8 mouse cellular contexts compared by ENCODE assay signal in genomic region chr15:6707551-6707935, GRCm38 (mm10). TPM values are rescaled to one million over a fixed set of nuclear protein-coding genes. Genes with fewer than 3 reads are reported as not detected.
DNase-seq lines count a peak whose midpoint lies in the region; ATAC-seq lines count a peak whose summit lies in the region.

No protein-coding gene starts in this region.

- H3K4me3 ChIP-seq in embryonic facial prominence, embryonic 11.5 days (ENCODE audit: low read depth, low read length), result peak overlapping the region; percentile 94
- peak overlapping the region; percentile 90 for H3K4me3 ChIP-seq in limb, embryonic 15.5 days
- peak overlapping the region; percentile 96 for H3K4me3 ChIP-seq in midbrain, embryonic 16.5 days (ENCODE audit: low read depth, low read length)

- H3K36me3 ChIP-seq in embryonic facial prominence, embryonic 11.5 days (replicated peaks; ENCODE audit: control insufficient read depth, insufficient read depth, low read depth, low read length), result no peaks in the 10 kb centered on the region
- H3K36me3 ChIP-seq in limb, embryonic 15.5 days, result no peaks in the 10 kb centered on the region
- no peaks in the 10 kb centered on the region for H3K36me3 ChIP-seq in midbrain, embryonic 16.5 days (ENCODE audit: control insufficient read depth, insufficient read depth, low read length)

- peak; percentile 84 for DNase-seq in 3134 (ENCODE audit: extremely low read depth, insufficient read length, low spot score)
- peak; percentile 80 for DNase-seq in adrenal gland, postnatal 14 days
- DNase-seq in embryonic facial prominence, embryonic 11.5 days (ENCODE audit: low spot score), result peak; percentile 77
- DNase-seq in kidney, adult 18-20 months, result peak; percentile 83
- DNase-seq in spleen, postnatal 14 days (ENCODE audit: low spot score in 2 of 2), result peak; percentile 57 to 63

- peak overlapping the region; percentile 43; the same call in 1 of the 2 replicates for H3K27ac ChIP-seq in embryonic facial prominence, embryonic 11.5 days (replicated peaks; ENCODE audit: low read depth, low read length)
- peak overlapping the region; percentile 94 for H3K27ac ChIP-seq in limb, embryonic 15.5 days
- H3K27ac ChIP-seq in midbrain, embryonic 16.5 days (ENCODE audit: low read length), result peak overlapping the region; percentile 95

- H3K4me1 ChIP-seq in embryonic facial prominence, embryonic 11.5 days (ENCODE audit: control insufficient read depth, insufficient read depth, low read length), result no peaks in the 10 kb centered on the region
- H3K4me1 ChIP-seq in limb, embryonic 15.5 days, result peaks cover 14% of the 10 kb centered on the region; the same call in 1 of the 2 replicates
- H3K4me1 ChIP-seq in midbrain, embryonic 16.5 days (ENCODE audit: control insufficient read depth, insufficient read depth, low read length), result peaks cover 29% of the 10 kb centered on the region

- peak; percentile 41 for ATAC-seq in embryonic facial prominence, embryonic 11.5 days (replicated peaks; ENCODE audit: insufficient number of reproducible peaks, low FRiP score, low TSS enrichment, low read depth)
- 0 out of 2 replicates have a peak, but pooled peaks have one; percentile 12 for ATAC-seq in granulocyte monocyte progenitor cell, adult 5-6 weeks (replicated peaks; ENCODE audit: poor library complexity, severe bottlenecking)
- peak; percentile 54 for ATAC-seq in limb, embryonic 15.5 days (ENCODE audit: insufficient number of reproducible peaks, low FRiP score, low TSS enrichment, low read depth)
- peak; percentile 75 for ATAC-seq in midbrain, embryonic 16.5 days

- WGBS in embryonic facial prominence, embryonic 11.5 days, result under 1% methylated on average over 43 of the region's 43 CpGs
- under 1% methylated on average over 43 of the region's 43 CpGs for WGBS in limb, embryonic 15.5 days
- under 1% methylated on average over 43 of the region's 43 CpGs for WGBS in midbrain, embryonic 16.5 days

- H3K9me3 ChIP-seq in embryonic facial prominence, embryonic 11.5 days (replicated peaks; ENCODE audit: control insufficient read depth, low read length), result no peaks in the 10 kb centered on the region
- H3K9me3 ChIP-seq in limb, embryonic 15.5 days, result no peaks in the 10 kb centered on the region
- no peaks in the 10 kb centered on the region for H3K9me3 ChIP-seq in midbrain, embryonic 16.5 days (replicated peaks; ENCODE audit: control insufficient read depth, low read length, poor library complexity, severe bottlenecking)

- H3K9ac ChIP-seq in embryonic facial prominence, embryonic 11.5 days (replicated peaks; ENCODE audit: low read length), result peak overlapping the region; percentile 80
- H3K9ac ChIP-seq in limb, embryonic 15.5 days, result peak overlapping the region; percentile 87
- H3K9ac ChIP-seq in midbrain, embryonic 16.5 days (ENCODE audit: low read depth, low read length), result peak overlapping the region; percentile 96

- H3K4me2 ChIP-seq in embryonic facial prominence, embryonic 11.5 days (ENCODE audit: low read depth, low read length), result peak overlapping the region; percentile 83
- H3K4me2 ChIP-seq in limb, embryonic 15.5 days, result peak overlapping the region; percentile 87
- H3K4me2 ChIP-seq in midbrain, embryonic 16.5 days (ENCODE audit: low read length), result peak overlapping the region; percentile 82

- no peaks in the 10 kb centered on the region for H3K27me3 ChIP-seq in embryonic facial prominence, embryonic 11.5 days (ENCODE audit: control insufficient read depth, insufficient read depth, low read length)
- H3K27me3 ChIP-seq in limb, embryonic 15.5 days, result peaks cover 11% of the 10 kb centered on the region; the same call in 1 of the 2 replicates
- H3K27me3 ChIP-seq in midbrain, embryonic 16.5 days (ENCODE audit: control insufficient read depth, insufficient read depth, low read depth, low read length), result no peaks in the 10 kb centered on the region

RNA-seq across cellular contexts. Expression of gene Rictor, which starts 0.6 kb away (rescaled TPM):
- total RNA-seq in adrenal gland, postnatal 14 days (2021), result 25.9 and 26.2 TPM in 2 replicates
- polyA plus RNA-seq in embryonic facial prominence, embryonic 11.5 days (2014; fragmentation: Nextera tagmentation; extraction: Ambion mirVana), result 40.2 and 47.9 TPM in 2 replicates
- 19.4 and 25.6 TPM in 2 replicates for total RNA-seq in granulocyte monocyte progenitor cell, adult 5-6 weeks (2014; fragmentation: Nextera tagmentation)
- 25.7 and 30.9 TPM in 2 replicates for total RNA-seq in granulocyte monocyte progenitor cell, adult 5-6 weeks (2017)
- 40.6 and 43.4 TPM in 2 replicates for polyA plus RNA-seq in limb, embryonic 15.5 days (2015; fragmentation: Nextera tagmentation; extraction: Ambion mirVana)
- polyA plus RNA-seq in midbrain, embryonic 16.5 days (2015; fragmentation: Nextera tagmentation; extraction: Ambion mirVana), result 57.1 and 64.4 TPM in 2 replicates

Comparison
In these comparisons a context has a peak if more than half of its experiments do, and no peak if none do; other contexts are left out.
1. Peak in every context shown above with its lines: DNase-seq, ATAC-seq, H3K4me3 ChIP-seq and H3K27ac ChIP-seq.
2. ATAC-seq: peak in every context shown above with its lines; median percentile 75 in midbrain, embryonic 16.5 days; 54 in limb, embryonic 15.5 days; 41 in embryonic facial prominence, embryonic 11.5 days; 12 in granulocyte monocyte progenitor cell, adult 5-6 weeks.
3. H3K27ac ChIP-seq: peak in every context shown above with its lines; median percentile 95 in midbrain, embryonic 16.5 days; 94 in limb, embryonic 15.5 days; 43 in embryonic facial prominence, embryonic 11.5 days.